Mouse (Mus musculus) cerebellum, adult 2 months (tissue): ENCODE data around the gene Gm20517.

Experiments used
- CTCF ChIP-seq: fragments of 200-500 bp; IDR thresholded peaks from 2 replicates; pipeline ENCODE4 v1.5.1; 2011; ENCODE audit warnings: low read depth, mild to moderate bottlenecking, control low read depth, low read length, moderate library complexity, borderline replicate concordance; ENCODE audit not compliant: insufficient read depth
- POLR2A ChIP-seq: fragments of 200-500 bp; IDR thresholded peaks from 2 replicates; pipeline ENCODE4 v1.6.1; 2011; ENCODE audit warnings: low read length, control low read depth, borderline replicate concordance; ENCODE audit not compliant: insufficient read depth

DNA sequence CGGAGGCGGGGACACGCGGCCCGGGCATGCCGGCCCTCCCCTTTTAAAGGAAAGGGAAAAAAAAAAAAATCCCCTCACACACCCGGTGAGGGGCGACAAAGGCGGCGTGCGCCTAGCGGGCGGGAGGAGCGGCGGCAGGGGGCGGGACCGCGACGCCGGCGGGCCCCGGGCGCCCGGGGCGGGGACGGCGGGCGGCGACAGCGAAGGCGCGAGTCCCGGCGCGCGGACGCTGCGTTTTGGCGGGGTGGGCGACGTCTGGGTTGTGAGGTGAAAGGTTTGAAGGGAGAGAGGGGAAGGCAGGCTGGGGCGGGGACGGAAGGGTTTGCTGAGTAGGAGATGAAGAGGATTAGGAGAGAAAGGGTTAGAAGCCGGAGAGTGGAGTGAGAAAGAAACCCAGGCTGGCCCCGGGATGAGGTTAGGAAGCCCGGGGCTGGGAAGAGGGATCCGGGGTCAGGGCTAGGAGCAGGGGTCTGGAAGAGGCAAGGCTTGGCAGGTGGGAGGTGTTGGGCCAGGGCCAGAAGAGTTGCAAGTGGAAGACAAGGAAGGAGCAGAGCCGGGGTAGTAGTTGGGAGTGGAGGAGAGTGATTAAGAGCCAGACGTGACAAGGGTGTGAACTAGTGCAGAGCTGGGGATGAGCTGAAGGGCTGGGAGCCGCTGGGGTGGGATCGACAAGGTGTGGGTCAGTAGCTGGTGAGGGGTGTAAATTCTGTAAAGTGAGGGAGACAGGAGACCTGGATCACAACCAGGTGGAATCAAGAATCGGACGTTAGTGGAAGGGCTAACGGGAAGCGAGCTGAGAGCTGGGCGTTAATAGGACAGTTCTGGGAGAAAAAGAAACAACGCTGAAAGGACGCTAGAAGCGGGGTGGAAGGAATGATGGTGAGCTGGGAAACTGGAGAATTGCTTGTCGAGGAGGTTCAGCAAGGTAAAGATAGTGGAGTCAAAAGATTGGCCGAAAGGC is 18.6 kb downstream of the Gm20517 start:
- TF ChIP-seq CTCF (no peak), POLR2A (peak; percentile 24; the same call in 1 of the 2 replicates)
